Mouse (Mus musculus) kidney, embryonic 14.5 days (tissue): Measurements from ENCODE around the gene Pcdh9. TPM values are rescaled to one million over a fixed set of nuclear protein-coding genes. Genes with fewer than 3 reads are reported as not detected.
A peak's percentile ranks its signal among the peaks of the same experiment; 100 is the strongest.

Experiments
- ATAC-seq: fragments of 200-750 bp; cut with Nextera tagmentation; 2 replicates; pipeline ENCODE4 v1.8.0; 2017; ENCODE audit warnings: moderate number of reproducible peaks, mild to moderate bottlenecking, moderate TSS enrichment, moderate library complexity; ENCODE audit not compliant: low FRiP score, low TSS enrichment
- H3K27ac ChIP-seq: fragments of 300-500 bp; sonication (generic); 2 replicates; pipeline ENCODE4 v1.5.1; 2014; ENCODE audit warnings: low read depth, mild to moderate bottlenecking, low read length, moderate library complexity, mixed read lengths
- H3K27me3 ChIP-seq: fragments of 300-500 bp; sonication (generic); 2 replicates; pipeline ENCODE4 v1.6.1; 2014; ENCODE audit warnings: mild to moderate bottlenecking, low read length; ENCODE audit not compliant: control insufficient read depth, insufficient read depth
- H3K36me3 ChIP-seq: fragments of 300-500 bp; sonication (generic); 2 replicates; pipeline ENCODE4 v1.6.1; 2014; ENCODE audit warnings: low read length, mixed read lengths; ENCODE audit not compliant: control insufficient read depth, insufficient read depth
- H3K4me1 ChIP-seq: fragments of 300-500 bp; sonication (generic); 2 replicates; pipeline ENCODE4 v1.6.1; 2014; ENCODE audit warnings: low read length, mixed read lengths; ENCODE audit not compliant: control insufficient read depth, insufficient read depth
- H3K4me2 ChIP-seq: fragments of 300-500 bp; sonication (generic); replicated peaks from 2 replicates; pipeline ENCODE4 v1.6.1; 2014; ENCODE audit warnings: low read depth, mild to moderate bottlenecking, low read length
- H3K4me3 ChIP-seq: fragments of 300-500 bp; sonication (generic); 2 replicates; pipeline ENCODE4 v1.5.1; 2014; ENCODE audit warnings: mild to moderate bottlenecking, low read length
- H3K9ac ChIP-seq: fragments of 300-500 bp; sonication (generic); 2 replicates; pipeline ENCODE4 v1.6.1; 2014; ENCODE audit warnings: low read depth, mild to moderate bottlenecking, low read length, moderate library complexity
- H3K9me3 ChIP-seq: fragments of 300-500 bp; sonication (generic); 2 replicates; pipeline ENCODE4 v1.6.1; 2016; ENCODE audit warnings: low read length; ENCODE audit not compliant: control insufficient read depth
- WGBS: fragments of 180-500 bp; shearing (Covaris S2); extraction: QIAGEN DNeasy Blood & Tissue Kit; methylation state at CpG from one replicate; pipeline ENCODE4 v1.1.7; 2014; 5-methylcytosine and 5-hydroxymethylcytosine counted together
- polyA plus RNA-seq: library from polyadenylated mRNA; unstranded; fragments of >200 nt; fragmentation: Nextera tagmentation; extraction: Ambion mirVana; gene quantifications from 2 replicates; pipeline ENCODE4 v1.2.1, GENCODE M21; 2014

The Pcdh9 gene
- polyA plus RNA-seq, 1 experiment from 2014 or later, result 17.7 TPM

DNA sequence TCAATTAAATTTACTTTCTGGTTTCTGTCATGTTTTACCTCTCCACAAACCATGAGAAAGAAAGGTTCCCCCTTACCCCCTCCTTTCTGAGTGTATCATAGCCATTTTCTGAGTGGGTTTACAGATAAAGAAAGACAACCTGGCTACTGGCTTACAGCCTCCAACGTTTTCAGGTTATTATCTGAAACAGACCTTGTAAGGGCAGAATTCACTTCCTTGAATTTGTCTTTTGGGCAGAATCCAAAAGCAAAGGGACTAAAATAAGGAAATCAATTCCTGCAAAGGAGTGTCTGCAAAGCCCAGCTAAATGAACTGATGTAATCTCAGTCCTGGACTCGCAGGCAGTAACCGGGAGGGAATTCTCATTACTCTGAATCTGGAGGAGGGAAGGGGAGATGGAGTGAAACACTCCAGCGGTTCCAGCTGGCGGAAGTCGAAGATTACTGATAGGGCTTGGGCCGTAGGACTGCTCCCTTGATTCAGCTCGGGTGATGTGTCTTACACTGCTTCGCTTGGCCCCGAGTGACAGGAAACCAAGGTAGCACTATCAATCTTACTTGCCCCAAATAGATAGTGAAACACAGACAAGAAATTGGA lies 156.3 kb downstream of the Pcdh9 start:
- Histone ChIP-seq H3K9me3 (no peaks in the 10 kb centered on the region), H3K27ac (no peak overlapping the region), H3K27me3 (no peaks in the 10 kb centered on the region), H3K4me2 (no peak overlapping the region), H3K4me3 (no peak overlapping the region), H3K36me3 (no peaks in the 10 kb centered on the region), H3K9ac (no peak overlapping the region), H3K4me1 (no peaks in the 10 kb centered on the region)
- whole genome bisulfite sequencing, result 28% methylated on average over 10 of the region's 10 CpGs
- ATAC-seq, result peak; percentile 86; the same call in 1 of the 2 replicates

DNA sequence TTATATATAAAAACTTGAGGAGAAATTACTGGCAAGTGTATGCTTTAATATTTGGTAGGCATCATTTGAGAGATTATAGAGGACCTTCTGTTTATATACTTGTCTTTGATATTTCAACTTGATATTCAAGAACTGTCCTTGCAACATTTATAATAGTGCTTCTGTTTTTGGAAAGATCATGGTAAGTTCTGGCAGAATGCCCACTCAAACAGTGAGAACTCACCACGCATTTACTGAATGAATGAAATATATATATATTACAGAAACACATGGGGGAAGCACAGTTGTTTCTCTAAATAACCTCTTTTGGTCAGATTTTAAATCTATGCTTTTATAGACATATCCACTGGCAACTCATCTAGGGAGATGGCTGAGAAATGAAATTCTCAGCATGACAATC lies 164.7 kb downstream of the Pcdh9 start:
- Histone ChIP-seq H3K4me3 (no peak overlapping the region), H3K4me2 (no peak overlapping the region), H3K36me3 (no peaks in the 10 kb centered on the region), H3K9ac (no peak overlapping the region), H3K4me1 (no peaks in the 10 kb centered on the region), H3K27ac (no peak overlapping the region), H3K27me3 (no peaks in the 10 kb centered on the region), H3K9me3 (no peaks in the 10 kb centered on the region)
- no peak for ATAC-seq
- 60% methylated on average over 1 of the region's 1 CpGs for WGBS

DNA sequence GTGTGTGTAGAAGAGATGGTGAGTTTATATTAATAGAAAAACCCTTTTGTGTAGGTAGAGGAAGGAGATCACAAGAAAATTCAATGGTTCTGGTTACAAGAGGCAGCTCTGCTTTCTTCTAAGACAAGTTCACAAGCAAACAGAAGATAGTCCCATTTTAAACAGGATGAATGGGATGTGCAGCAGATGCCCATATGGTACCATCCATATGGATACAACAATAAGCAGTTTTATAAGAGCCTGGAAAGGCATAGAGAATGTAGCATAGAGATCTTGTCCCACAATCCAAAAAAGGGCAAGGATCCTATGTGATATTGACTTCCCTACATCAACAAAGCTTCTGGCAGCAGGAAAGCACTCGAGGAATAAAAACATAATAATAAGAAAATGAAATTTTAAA lies 171.3 kb downstream of the Pcdh9 start:
- 65% methylated on average over 1 of the region's 1 CpGs for WGBS

DNA sequence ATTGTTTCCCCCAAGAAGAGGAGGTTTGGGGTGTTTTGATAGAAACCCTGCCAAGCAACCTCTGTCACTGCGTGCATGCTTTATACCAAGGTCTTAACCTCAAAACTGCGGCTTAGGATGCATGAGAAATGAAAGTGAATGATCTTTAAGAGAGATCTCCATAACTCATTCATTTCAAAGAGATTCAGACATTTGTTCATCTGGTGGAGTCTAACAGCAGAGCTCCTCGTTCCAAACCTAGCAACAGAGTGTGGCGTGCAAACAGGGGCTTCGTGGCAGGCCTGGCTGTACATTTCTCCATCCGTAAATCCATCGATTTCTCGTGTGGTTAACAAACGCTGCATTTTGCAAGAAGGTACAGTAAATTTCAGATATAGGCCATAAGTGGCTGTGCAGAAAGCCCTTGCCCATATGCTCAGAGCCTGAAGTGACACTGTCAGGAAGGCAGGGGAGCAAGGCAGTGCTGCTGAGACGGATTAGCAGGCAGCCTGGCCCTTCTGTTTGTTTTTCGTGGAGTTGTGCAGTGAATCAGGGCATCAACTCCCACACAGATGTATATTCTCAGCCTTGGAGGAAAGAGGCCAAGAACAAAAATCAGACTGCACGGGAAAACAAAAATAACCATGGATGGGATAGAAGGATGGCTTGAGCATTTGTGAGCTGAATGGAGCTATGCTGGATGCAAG lies 177.1 kb downstream of the Pcdh9 start:
- Histone ChIP-seq H3K4me2 (peak overlapping the region; percentile 8), H3K9ac (no peak overlapping the region), H3K36me3 (no peaks in the 10 kb centered on the region), H3K9me3 (no peaks in the 10 kb centered on the region), H3K27ac (0 out of 2 replicates have a peak overlapping the region, but pooled peaks have one; percentile 14), H3K4me1 (peaks cover 5% of the 10 kb centered on the region; the same call in 1 of the 2 replicates), H3K4me3 (no peak overlapping the region), H3K27me3 (no peaks in the 10 kb centered on the region)
- ATAC-seq, result peak; percentile 60; the same call in 1 of the 2 replicates
- WGBS, result 53% methylated on average over 12 of the region's 12 CpGs

More for the DNA sequence above, 171.3 kb downstream of the Pcdh9 start:
- Histone ChIP-seq H3K4me1 (no peaks in the 10 kb centered on the region), H3K9ac (no peak overlapping the region), H3K27ac (no peak overlapping the region), H3K9me3 (no peaks in the 10 kb centered on the region), H3K36me3 (no peaks in the 10 kb centered on the region), H3K4me2 (no peak overlapping the region), H3K4me3 (no peak overlapping the region), H3K27me3 (no peaks in the 10 kb centered on the region)
- ATAC-seq, result no peak

DNA sequence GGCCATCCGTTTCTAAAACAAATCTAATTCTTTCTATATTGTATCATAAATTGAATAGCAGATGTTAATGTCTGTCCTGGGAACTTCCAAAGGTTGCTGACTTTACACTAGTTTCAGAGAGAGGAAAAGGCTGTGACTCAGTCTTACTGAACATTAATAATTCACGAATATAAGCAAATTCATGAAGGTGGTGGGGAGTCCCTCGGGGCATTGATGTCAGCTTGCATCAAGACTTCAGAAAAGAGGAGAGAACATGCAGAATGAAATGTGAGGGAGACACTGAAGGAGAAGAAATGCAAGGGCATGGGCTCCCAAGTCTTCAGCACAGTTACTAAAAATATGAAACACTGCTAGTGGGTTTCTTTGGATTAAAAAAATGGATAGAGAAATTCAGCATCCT lies 181.8 kb downstream of the Pcdh9 start:
- Histone ChIP-seq H3K9me3 (no peaks in the 10 kb centered on the region), H3K4me1 (peaks cover 2% of the 10 kb centered on the region; the same call in 1 of the 2 replicates), H3K4me2 (no peak overlapping the region), H3K27me3 (no peaks in the 10 kb centered on the region), H3K36me3 (no peaks in the 10 kb centered on the region), H3K27ac (no peak overlapping the region), H3K9ac (no peak overlapping the region), H3K4me3 (no peak overlapping the region)
- no peak for ATAC-seq
- WGBS, result 72% methylated on average over 3 of the region's 3 CpGs

DNA sequence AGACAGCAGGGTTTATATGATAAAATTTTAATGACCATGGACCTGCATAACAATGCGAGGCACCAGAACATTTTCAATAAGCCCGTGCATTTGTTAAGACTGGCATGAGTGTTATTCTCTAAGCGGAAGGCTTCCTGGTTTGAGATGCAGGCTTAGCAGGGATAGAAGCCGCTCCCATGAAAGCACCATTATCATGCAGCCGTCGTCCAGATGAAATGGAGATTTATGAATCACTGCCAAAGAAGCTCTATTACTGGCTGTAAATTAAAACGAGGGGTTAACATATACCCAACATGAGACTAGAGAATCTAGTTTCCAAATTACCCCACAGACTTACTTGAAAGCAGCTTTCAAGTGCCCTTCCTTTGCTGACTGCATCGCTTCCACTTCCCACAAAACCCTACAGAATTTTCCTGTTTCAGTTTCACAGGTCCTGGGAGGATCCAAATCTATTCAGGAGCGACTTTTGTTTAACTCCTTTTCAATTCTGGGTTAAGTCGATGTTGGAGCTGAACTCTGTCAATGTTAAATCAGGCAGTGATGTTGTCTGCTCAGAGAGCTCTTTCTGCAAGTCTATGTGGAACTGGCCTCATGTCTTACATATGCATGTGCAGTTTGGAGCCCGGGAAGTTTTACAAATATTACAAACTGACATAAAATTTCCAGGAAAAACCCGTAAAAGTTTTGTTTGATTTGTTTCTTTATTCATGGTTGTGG lies 188.9 kb downstream of the Pcdh9 start:
- Histone ChIP-seq H3K36me3 (no peaks in the 10 kb centered on the region), H3K27ac (no peak overlapping the region), H3K4me3 (no peak overlapping the region), H3K9me3 (no peaks in the 10 kb centered on the region), H3K9ac (no peak overlapping the region), H3K4me1 (no peaks in the 10 kb centered on the region), H3K27me3 (no peaks in the 10 kb centered on the region), H3K4me2 (no peak overlapping the region)
- no peak for ATAC-seq
- WGBS, result 54% methylated on average over 12 of the region's 12 CpGs

DNA sequence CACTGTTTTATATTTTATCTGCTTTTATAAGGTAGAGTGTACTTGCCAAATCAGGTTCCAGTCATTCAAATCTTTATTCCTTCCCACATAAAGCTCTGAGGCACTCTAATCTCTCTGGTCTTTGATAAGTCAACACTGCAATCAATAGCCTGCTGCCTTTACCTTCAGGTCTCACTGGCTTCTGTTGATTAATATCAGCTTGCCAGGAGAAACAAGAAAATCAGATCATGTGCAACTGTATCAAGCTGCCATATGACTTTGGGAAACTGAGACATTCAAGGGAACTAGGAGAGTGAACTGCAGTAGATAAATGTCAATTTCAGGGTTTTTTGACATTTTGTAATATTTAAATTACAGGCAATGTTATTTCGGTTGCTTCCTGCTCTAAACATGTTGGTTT lies 189.6 kb downstream of the Pcdh9 start:
- no peaks in the 10 kb centered on the region for H3K4me1 ChIP-seq
- no peak overlapping the region for H3K27ac ChIP-seq
- no peaks in the 10 kb centered on the region for H3K9me3 ChIP-seq
- 97% methylated on average over 1 of the region's 1 CpGs for WGBS
- ATAC-seq, result no peak
- H3K27me3 ChIP-seq, result no peaks in the 10 kb centered on the region
- no peak overlapping the region for H3K4me3 ChIP-seq
- no peaks in the 10 kb centered on the region for H3K36me3 ChIP-seq
- no peak overlapping the region for H3K9ac ChIP-seq
- H3K4me2 ChIP-seq, result no peak overlapping the region

DNA sequence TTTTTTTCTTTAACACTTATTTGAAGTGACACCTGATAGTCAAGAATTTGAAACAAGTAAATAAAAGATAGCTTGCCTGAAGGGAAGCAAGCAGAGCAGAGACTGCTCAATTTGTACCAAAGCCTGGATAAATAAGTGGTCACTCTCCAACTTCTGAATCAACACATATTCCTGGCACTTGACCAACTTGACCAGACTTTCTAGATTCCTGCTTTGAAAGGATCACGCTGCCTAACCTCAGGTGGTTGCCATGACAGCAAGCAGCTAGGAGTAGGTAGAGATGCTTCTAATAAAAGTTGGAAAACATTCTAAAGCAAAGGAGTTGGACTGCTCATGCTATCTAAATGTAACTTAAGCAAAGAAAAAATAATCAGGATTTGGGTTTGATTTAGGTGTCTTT lies 205.8 kb downstream of the Pcdh9 start:
- Histone ChIP-seq H3K27ac (no peak overlapping the region), H3K4me1 (no peaks in the 10 kb centered on the region), H3K36me3 (no peaks in the 10 kb centered on the region), H3K27me3 (no peaks in the 10 kb centered on the region), H3K4me3 (no peak overlapping the region), H3K4me2 (no peak overlapping the region), H3K9ac (no peak overlapping the region), H3K9me3 (no peaks in the 10 kb centered on the region)
- WGBS, result 41% methylated on average over 1 of the region's 1 CpGs
- no peak for ATAC-seq
